Mouse (Mus musculus): ENCODE measurements at regions not wholly inside any gene's neighbourhood (a gene's known extent, or its start where the extent isn't known, plus 50 kb on each side); places are given as distances from the start of the nearest gene placed in this dataset.

- TF ChIP-seq CTCF (IDR thresholded peaks at IDR 0.05; ENCODE audit: extremely low read depth, insufficient read length, insufficient replicate concordance, low read depth, low read length) (no peak), POLR2A (IDR thresholded peaks at IDR 0.05; ENCODE audit: low read depth, low read length) (no peak)
Measured at GRCm38 (mm10) chr2:50818557-50819304, 330.2 kb downstream of the Rnd3 start.

All from small intestine, adult 2 months (tissue).